ENCODE assay signal across 17 mouse cellular contexts in the genomic region with DNA sequence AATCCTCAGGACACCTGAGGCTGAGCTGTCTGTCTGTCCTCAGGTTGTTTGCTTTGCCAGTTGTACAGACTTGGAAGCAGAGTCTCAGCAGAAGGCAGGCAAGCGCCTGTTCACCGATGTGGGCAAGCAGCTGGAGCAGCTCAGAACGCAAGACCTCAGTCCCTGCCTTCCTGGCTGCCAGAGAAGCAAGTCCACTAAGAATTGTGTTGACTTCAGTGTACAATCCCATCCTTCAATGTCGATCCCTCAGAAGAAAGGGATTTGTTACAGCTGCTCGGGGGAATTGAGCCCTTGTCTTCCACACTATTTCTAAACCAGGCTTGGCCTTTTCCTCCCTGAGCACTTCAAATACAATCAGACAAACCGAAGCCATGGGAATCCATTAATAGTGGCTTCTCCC. TPM values are rescaled to one million over a fixed set of nuclear protein-coding genes. Genes with fewer than 3 reads are reported as not detected.
"Had no signal": no experiment of that assay in that cellular context is flagged by ENCODE, and none has a peak within 500 bp of the region (broad histone marks: within the 10 kb centered on the region; RNA-seq: fewer than 3 reads in every experiment).

No protein-coding gene starts in this region.

- H3K27ac ChIP-seq: hindbrain, embryonic 15.5 days; limb, embryonic 10.5 days; liver, embryonic 15.5 days; macrophage; midbrain, embryonic 15.5 days; neural tube, embryonic 13.5 days had no signal

- H3K27me3 ChIP-seq: hindbrain, embryonic 15.5 days; midbrain, embryonic 15.5 days; neural tube, embryonic 13.5 days had no signal

- DNase-seq: kidney, adult 8-10 months; kidney, postnatal 14 days; retina, postnatal 1 day; right cerebral cortex, postnatal 4 days; spleen, adult 18-20 months; thymus, postnatal 36 days had no signal

- ATAC-seq: intestine, embryonic 16.5 days; midbrain, embryonic 15.5 days had no signal

- H3K9me3 ChIP-seq: hindbrain, embryonic 15.5 days; limb, embryonic 10.5 days; liver, embryonic 15.5 days; megakaryocyte, embryonic 14.5 days; midbrain, embryonic 15.5 days; neural tube, embryonic 13.5 days had no signal

- H3K4me1 ChIP-seq: limb, embryonic 10.5 days; liver, embryonic 15.5 days; megakaryocyte, embryonic 14.5 days; midbrain, embryonic 15.5 days had no signal

- H3K4me3 ChIP-seq: hindbrain, embryonic 15.5 days; limb, embryonic 10.5 days; liver, embryonic 15.5 days; megakaryocyte, embryonic 14.5 days; midbrain, embryonic 15.5 days; neural tube, embryonic 13.5 days had no signal

- H3K9ac ChIP-seq: hindbrain, embryonic 15.5 days; liver, embryonic 15.5 days; midbrain, embryonic 15.5 days; neural tube, embryonic 13.5 days had no signal

- H3K4me2 ChIP-seq: hindbrain, embryonic 15.5 days; liver, embryonic 11.5 days; liver, embryonic 15.5 days; midbrain, embryonic 11.5 days; midbrain, embryonic 15.5 days; neural tube, embryonic 13.5 days had no signal

- H3K36me3 ChIP-seq: hindbrain, embryonic 15.5 days; limb, embryonic 10.5 days; liver, embryonic 15.5 days; midbrain, embryonic 15.5 days; neural tube, embryonic 13.5 days had no signal

RNA-seq across cellular contexts. Expression of a gene that starts 20.2 kb away (rescaled TPM):
- total RNA-seq: monocyte, adult 5-6 weeks had no signal
- polyA plus RNA-seq: macrophage had no signal
